Mouse (Mus musculus): Measurements from ENCODE around the gene Rhox3a. TPM values are rescaled to one million over a fixed set of nuclear protein-coding genes. Genes with fewer than 3 reads are reported as not detected.
"Not testable (repeated sequence)": the region's sequence is repeated elsewhere in the genome, so short reads cannot be mapped to it uniquely, and the experiment has no call there.

The Rhox3a gene
- polyA plus RNA-seq (2017; shearing (Covaris generic)) = not detected

DNA sequence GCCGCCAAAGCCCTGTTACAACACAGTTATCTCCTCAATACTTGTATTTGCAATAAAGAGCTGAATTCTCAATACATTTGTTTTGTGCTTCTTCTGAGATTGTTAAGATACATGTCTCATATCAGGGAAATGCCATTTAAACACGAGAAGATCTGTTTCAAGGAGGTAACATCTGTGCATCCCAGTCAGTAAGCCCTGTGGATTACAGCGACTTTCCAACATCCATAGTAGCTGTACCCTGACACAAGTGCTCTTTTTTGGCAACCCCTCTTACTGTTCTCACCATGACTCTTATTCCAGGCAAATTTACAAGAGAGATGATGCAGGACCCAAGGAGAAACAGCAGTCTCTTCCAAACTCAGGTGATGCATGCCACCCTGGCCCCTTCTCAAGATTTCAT, at the start of gene Rhox3a:
Gene Rhox3a, plus strand, starts transcription at position 301 of the 400 bp plus-strand sequence.
- not testable (repeated sequence) for ATAC-seq

DNA sequence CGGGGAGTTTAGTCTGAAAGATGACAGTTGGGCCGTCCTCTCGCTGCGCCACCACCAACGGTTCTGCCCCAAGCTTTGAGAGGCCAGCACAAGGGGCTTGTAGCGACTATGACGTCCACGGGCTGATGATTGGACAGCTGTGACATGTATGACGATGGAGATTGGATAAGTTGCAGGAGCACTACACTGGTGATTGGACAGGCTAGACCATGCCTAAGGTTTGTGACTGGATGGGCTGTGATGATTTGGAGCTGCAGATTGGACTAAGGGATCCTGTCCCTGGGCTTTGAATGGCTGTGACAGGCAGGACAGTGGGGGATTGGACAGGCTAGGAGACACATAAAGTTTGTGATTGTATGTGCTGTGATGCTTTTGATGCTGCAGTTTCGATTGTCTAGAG, 38.8 kb upstream of the Rhox3a start, which contains the start of gene Gm9:
Gene Gm9, minus strand, starts transcription at position 101 of the 400 bp plus-strand sequence.
- ATAC-seq = no peak

DNA sequence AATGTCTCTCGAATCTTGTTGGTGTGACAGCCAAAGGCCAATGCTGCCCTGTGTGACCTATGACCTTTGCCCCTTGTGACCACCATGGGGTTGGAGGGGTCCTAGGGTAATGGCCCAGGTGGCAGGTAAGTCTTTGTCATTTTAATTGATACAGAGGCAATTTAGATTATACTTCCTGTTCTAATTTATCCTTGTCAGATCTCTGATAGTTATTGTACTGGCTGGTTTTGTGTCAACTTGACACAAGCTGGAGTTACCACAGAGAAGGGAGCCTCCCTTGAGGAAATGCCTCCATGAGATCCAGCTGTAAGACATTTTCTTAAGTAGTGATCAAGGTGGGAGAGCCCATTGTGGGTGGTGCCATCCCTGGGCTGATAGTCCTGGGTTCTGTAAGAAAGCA, 27.6 kb upstream of the Rhox3a start, which contains the start of gene Rhox1:
Gene Rhox1, minus strand, starts transcription at position 101 of the 400 bp plus-strand sequence.
- ATAC-seq = not testable (repeated sequence)

DNA sequence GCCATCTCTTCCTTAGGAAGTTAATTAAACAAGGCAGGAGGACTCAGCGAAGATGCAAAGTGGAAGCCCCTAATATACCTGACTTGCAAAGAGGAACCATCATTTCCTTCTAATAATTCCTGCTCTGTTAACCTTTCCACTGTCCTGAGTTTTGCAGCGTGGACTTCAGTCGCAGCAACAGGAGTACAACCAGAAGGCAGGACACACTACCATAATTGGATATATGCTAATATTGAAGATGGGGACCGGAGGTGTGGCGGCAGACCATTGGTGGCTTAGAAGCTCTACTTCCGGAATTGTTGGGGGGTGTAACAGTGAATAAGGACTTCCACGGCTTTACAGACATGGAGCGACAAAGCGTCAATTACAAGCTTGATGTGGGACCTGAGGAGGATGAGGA, 5.0 kb upstream of the Rhox3a start, which contains the start of gene Rhox2a:
Gene Rhox2a, plus strand, starts transcription at position 301 of the 400 bp plus-strand sequence.
- not testable (repeated sequence) for ATAC-seq

DNA sequence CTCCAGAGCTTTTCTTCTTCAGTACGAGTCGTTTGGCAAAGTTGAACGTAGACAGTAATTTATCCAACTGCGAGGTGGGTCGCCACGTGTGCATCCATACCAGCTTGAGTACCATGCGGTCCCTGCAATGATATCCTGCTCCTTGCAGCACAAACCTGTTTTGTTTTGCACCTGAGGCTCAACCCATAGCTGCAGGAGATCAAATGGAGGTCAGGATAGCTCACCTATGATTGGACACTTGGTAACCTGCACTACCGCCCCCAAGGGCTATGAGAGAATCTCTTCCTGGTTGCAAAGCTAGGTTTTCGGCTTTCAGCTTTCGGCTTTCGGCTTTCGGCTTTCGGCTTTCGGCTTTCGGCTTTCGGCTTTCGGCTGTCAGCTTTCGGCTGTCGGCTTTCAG, 15.3 kb downstream of the Rhox3a start, which contains the start of gene Rhox4a:
Gene Rhox4a, plus strand, starts transcription at position 301 of the 400 bp plus-strand sequence.
- ATAC-seq = not testable (repeated sequence)

Other genes starting within 250 kb of the Rhox3a start
- not detected for gene Sowahd, start 201.1 kb upstream of the Rhox3a start, polyA plus RNA-seq (2017; shearing (Covaris generic))
- 1,000 to 10,000 TPM in 1 of 2 experiments, 100 to 1,000 TPM in 1; 487 to 1,066 TPM for gene Rpl39, start 164.5 kb upstream of the Rhox3a start, polyA plus RNA-seq (2017; shearing (Covaris generic))
- 10 to 100 TPM; 34.4 to 38.5 TPM for gene Upf3b, start 139.6 kb upstream of the Rhox3a start, polyA plus RNA-seq (2017; shearing (Covaris generic))
- gene Nkap, start 123.1 kb upstream of the Rhox3a start, polyA plus RNA-seq (2017; shearing (Covaris generic)) = 10 to 100 TPM; 23.9 to 29.3 TPM
- under 1 TPM in 1 of 2 experiments, not detected in 1; 0.30 TPM for gene Akap14, start 81.1 kb upstream of the Rhox3a start, polyA plus RNA-seq (2017; shearing (Covaris generic))
- 100 to 1,000 TPM; 210 to 310 TPM for gene Ndufa1, start 58.8 kb upstream of the Rhox3a start, polyA plus RNA-seq (2017; shearing (Covaris generic))
- gene Rnf113a1, start 58.7 kb upstream of the Rhox3a start, polyA plus RNA-seq (2017; shearing (Covaris generic)) = 10 to 100 TPM; 14.2 to 14.8 TPM
- not detected for gene Gm9, start 38.9 kb upstream of the Rhox3a start, polyA plus RNA-seq (2017; shearing (Covaris generic))
- under 1 TPM in 1 of 2 experiments, not detected in 1; 0.38 TPM for gene Rhox1, start 27.7 kb upstream of the Rhox3a start, polyA plus RNA-seq (2017; shearing (Covaris generic))
- not detected for gene Rhox2a, start 4.9 kb upstream of the Rhox3a start, polyA plus RNA-seq (2017; shearing (Covaris generic))
- gene Rhox4a, start 15.4 kb downstream of the Rhox3a start, polyA plus RNA-seq (2017; shearing (Covaris generic)) = under 1 TPM in 1 of 2 experiments, not detected in 1; 0.33 TPM
- not detected for gene Rhox3a2, start 130.1 kb downstream of the Rhox3a start, polyA plus RNA-seq (2017; shearing (Covaris generic))
- under 1 TPM in 1 of 2 experiments, not detected in 1; 0.77 TPM for gene Rhox4a2, start 140.9 kb downstream of the Rhox3a start, polyA plus RNA-seq (2017; shearing (Covaris generic))
- not detected for gene Rhox2b, start 162.1 kb downstream of the Rhox3a start, polyA plus RNA-seq (2017; shearing (Covaris generic))
- not detected for gene Rhox4b, start 182.6 kb downstream of the Rhox3a start, polyA plus RNA-seq (2017; shearing (Covaris generic))
- gene Rhox2c, start 203.8 kb downstream of the Rhox3a start, polyA plus RNA-seq (2017; shearing (Covaris generic)) = not detected
- gene Rhox3c, start 208.7 kb downstream of the Rhox3a start, polyA plus RNA-seq (2017; shearing (Covaris generic)) = not detected
- not detected for gene Rhox4c, start 230.4 kb downstream of the Rhox3a start, polyA plus RNA-seq (2017; shearing (Covaris generic))
- gene Rhox2d, start 243.5 kb downstream of the Rhox3a start, polyA plus RNA-seq (2017; shearing (Covaris generic)) = not detected

Measured in CD4-positive, CD25-positive, alpha-beta regulatory T cell, adult 4 months (primary cell).